Mouse (Mus musculus) adrenal gland, adult (tissue): Measurements from ENCODE around the gene Nxph4.

ENCODE experiments used
- DNase-seq, 2 experiments: peaks; one replicate each; pipeline ENCODE4 v3.0.0; 2022 to 2023; ENCODE audit warnings: low spot score in 1 of 2; ENCODE audit not compliant: inconsistent age in 2 of 2

Nxph4 gene

GRCm38 (mm10) chr10:127543916-127544315 lies 9.6 kb upstream of the Nxph4 start:
- DNase-seq = no peak

DNA sequence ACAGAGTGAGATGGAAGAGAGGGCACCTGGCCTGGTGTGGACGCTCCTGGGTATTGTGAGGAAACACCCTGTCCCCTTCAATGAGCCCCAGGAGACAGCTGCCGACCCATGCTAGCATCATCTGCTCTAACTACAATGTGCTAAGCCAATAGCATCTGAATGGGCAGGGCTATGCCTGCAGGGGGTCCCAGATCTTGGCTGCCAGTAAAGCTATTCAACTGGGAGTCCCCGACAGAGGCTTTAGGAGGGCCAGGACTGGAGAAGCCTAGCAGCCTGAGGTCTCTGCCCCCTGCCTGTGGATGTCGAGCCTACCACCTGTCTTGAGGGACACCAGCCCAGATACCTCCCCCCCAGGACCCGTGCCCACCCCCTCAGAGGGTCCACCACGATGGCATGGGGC lies 8.4 kb upstream of the Nxph4 start:
- DNase-seq = no peak

DNA sequence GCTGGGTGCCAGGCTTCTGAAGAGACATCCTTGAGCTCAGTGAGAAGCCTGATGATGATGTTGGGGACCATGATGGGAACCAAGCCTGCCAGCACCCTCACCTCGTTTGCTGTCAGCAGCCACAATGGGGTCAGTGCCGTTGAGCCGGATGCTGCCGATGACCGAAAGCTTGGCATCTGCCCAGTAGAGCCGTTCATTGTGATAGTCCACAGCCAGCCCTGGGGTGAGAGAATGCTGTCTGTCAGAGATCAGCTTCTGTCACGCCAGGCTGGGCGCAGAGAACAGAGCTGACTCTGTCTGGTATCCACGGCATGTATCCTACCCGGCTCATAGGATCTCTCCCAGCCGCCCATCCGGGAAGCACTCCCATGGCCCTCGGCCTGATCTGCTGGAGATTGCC lies 7.7 kb upstream of the Nxph4 start:
- DNase-seq = no peak

GRCm38 (mm10) chr10:127541510-127541909 lies 7.2 kb upstream of the Nxph4 start:
- DNase-seq = no peak

- DNase-seq = peak; percentile 78 to 92
These were observed 3.7 kb upstream of the Nxph4 start for GRCm38 (mm10) chr10:127537854-127538583.

DNA sequence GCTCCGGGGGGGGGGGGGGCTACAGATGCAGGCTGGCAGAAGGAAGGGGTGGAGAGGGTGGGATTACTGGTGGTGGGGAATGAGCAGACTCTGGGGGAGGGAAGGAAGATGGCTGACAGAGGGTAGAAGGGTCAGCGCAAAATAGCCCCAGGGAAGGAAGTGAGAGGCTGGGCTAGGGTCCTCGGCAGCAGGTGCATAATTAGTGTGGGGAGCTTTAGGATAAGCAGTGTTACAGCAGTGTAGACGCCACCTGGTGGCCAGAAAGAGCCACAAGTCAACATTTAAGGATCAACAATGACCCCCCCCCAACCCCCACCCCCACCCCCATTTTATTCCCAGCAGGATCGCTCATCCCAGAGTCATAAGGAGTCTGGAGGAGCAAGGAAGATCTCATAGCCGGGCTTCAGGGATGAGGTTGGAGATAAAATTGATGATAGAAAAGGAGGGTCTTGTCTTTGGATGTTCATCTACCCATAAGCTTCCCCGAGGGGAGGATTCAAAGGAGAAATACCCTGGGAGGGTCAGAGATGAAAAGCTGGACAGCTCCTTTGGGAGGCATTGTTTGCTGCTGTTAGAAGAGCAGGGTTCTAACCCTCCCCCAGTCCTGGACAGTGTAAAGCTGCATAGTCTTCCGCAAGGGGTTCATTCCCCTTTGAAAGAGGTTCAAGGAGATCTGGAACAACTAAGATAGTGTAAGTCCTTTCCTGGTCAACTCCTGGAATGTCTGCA lies 2.4 kb upstream of the Nxph4 start:
- peak in 1 of 2 experiments; percentile 73 for DNase-seq

GRCm38 (mm10) chr10:127534929-127535384 lies 598 bp upstream of the Nxph4 start:
- DNase-seq = peak in 1 of 2 experiments; percentile 33

DNA sequence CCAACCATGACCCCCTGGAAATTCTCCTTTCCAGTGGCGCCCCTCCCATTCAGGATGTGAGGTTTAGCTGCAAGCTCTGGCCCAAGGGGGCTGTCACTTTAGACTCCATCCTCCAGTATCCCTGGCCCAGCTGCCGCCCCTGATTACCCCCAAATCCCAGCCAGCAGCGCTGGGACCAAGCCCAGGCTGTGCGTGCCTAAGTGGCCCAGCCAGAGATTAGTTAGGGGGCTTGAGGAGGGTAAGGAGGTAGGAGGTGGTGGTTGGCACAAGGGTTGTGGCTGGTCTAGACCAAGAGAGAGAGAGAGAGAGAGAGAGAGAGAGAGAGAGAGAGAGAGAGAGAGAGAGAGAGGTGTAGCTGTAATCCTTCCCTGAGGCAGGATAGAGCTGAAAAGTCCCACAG lies 2.8 kb downstream of the Nxph4 start:
- DNase-seq = no peak

DNA sequence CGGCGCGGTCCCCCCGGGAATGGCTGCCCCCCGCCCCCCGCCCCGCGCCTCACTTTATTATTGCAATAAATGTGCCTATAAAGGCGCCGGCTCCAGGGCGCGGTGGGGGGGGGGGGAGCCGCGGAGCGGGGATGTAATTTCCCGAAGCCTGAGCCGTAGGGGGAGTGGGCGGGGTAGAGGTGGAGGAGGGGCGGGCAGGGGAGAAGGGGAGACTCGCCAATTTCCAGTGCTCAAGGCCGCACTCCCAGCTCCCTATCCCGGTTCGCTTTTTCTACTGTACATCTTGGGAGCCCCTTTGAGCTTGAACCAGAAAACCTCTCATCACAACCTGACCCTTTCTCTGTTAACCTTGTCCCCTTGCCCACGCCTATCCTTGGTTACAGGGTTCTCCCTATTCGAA lies 3.4 kb downstream of the Nxph4 start:
- DNase-seq = no peak

DNA sequence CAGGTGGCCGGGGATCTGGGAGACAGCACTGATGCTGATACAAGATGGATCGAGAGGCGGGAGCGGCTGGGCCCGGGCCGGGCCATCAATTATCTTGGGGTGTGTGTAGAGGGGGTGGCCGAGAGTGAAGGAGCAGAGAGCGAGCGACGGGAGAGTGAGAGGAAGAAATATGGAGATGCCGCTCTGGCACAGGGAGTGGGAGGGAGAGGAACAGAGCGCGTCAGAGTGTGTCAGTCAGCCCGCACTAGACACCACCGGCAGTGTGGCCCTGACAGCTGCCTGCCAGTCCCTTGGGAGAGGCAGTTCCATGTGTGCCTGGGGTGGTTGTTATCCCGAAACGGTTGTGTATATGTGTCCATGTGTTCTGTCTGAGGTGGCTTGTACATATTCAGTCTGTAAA lies 6.9 kb downstream of the Nxph4 start:
- DNase-seq = no peak

GRCm38 (mm10) chr10:127526681-127527080 lies 7.7 kb downstream of the Nxph4 start:
- peak; percentile 68 to 80 for DNase-seq

DNA sequence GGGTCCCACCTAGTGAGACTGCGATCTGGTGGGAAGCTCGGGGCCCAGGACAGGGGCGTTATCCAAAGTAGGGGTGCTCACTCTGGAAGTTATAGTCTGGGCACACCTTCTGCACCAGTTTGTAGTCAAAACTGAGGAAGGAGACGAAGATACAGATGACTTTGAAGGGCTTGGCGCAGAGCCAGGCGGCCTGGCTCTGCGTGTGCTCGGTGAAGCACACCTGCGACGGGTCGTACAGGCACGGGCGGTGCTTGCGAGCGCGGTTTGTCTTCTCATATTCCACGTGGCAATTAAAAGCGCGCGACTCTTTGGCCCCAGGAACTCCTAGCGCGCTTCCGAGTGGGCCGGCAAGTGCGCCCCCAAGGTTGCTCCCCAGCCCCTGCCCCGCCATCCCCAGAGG lies 8.3 kb downstream of the Nxph4 start:
- no peak for DNase-seq

GRCm38 (mm10) chr10:127524646-127525255 lies 9.6 kb downstream of the Nxph4 start:
- no peak for DNase-seq

GRCm38 (mm10) chr10:127522088-127522581 lies 12.2 kb downstream of the Nxph4 start, which contains the start of gene Shmt2:
Shmt2 (minus strand) TSS chr10:127522444.
- peak; percentile 85 to 95 for DNase-seq

DNA sequence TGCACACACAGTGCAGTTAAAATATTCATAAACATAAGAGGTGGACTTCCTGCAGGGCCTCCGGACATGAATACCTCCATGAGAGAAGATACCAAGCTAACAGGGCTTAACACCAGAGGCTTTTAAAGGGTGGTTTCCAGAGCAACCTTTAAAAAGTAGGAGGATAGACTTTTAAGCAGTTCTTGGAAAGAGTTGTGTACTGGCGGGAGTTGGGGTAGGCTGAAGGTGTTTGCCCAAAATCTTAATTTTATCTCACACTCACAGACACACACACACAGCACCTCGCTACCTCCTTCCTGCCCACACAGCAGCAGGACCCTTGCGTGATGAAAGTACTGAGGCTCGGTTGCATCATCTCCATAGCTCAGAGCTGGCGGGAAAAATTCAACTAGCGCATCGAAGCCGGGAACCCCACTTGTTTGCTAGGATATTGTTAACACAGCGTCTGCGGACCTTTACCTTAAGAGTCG lies 12.7 kb downstream of the Nxph4 start:
- DNase-seq = no peak

DNA sequence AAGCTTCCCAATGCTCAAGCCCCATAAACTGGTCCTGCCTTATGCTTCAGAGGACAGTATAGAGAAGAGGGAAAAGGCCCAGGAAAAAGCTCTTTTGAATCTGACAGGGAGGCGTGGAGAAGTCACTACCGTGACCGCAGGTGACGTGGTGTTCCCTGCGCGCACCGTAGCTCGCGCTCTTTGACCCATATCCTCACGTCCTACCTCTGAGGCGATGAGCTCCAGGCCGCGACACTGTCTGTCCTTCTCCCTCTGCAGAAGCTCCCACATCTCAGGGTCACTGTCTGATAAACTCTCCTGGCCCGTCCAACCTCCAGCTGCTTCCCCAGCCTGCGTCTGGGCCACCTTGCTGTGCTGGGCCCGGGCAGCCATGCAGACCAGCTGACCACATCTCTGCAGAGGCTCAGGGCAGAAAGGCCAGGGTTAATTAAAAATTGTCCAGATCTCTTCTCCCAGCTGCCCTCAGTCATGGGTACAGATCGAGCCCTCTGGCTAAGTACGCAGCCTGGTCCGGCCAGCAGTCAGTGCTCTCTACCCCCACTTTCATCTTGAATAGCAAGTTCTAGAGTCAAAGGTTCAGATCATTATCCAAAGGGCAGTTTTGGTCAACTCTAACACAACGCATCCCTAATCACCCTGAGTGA lies 13.5 kb downstream of the Nxph4 start:
- DNase-seq = no peak

GRCm38 (mm10) chr10:127519903-127520713 lies 14.3 kb downstream of the Nxph4 start:
- DNase-seq = no peak

GRCm38 (mm10) chr10:127519041-127519701 lies 15.2 kb downstream of the Nxph4 start:
- DNase-seq = no peak

DNA sequence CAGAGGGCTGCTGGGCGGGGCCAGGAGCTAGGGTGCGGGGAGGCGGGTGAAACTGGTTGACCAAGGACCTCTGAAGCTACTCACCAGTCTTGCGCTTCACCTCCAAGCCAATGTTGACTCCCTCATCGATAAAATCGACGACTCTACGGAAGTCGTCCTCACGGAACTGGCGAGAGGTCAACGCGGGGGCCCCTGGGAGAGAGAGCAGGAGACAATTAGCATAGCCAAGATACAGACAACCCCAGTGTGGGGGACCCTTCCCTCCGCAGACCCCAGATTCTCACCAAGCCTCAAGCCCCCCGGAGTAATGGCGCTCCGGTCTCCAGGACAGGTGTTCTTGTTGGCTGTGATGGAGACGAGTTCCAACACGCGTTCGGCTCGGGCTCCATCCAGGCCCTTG lies 16.4 kb downstream of the Nxph4 start:
- DNase-seq = no peak
